ENCODE assay signal across 25 mouse cellular contexts in the genomic region with DNA sequence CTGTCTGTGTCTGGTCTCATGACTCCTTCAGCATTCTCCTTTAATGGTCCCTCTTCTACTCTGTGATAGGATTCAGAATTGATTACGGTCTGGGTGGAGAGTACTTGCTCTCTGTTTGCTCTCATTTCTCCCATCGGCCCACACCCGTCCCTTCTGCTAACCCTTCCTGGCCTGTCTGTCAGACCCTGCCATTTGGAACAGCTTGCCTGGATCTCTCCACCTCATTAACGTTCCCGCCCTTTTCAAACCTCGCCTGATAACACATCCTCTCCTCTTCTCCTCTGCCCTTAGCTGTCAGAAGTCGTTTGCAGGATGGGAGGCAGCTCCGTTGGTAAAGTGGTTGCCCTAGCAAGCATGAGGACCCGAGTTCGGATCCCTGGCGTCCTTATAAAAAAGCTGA.
DNase-seq lines count a peak whose midpoint lies in the region; ATAC-seq and TF ChIP-seq lines count a peak whose summit lies in the region.
"Had no signal": no experiment of that assay in that cellular context is flagged by ENCODE, and none has a peak within 500 bp of the region (broad histone marks: within the 10 kb centered on the region; RNA-seq: fewer than 3 reads in every experiment).

No protein-coding gene starts in this region.

- no peak overlapping the region for H3K9ac ChIP-seq in forebrain, embryonic 13.5 days
- no peak overlapping the region for H3K9ac ChIP-seq in forebrain, embryonic 16.5 days (replicated peaks; ENCODE audit: low read depth, low read length)
- H3K9ac ChIP-seq in lung, embryonic 16.5 days (ENCODE audit: low read length) = no peak overlapping the region
- no peak overlapping the region for H3K9ac ChIP-seq in hindbrain, embryonic 12.5 days
- H3K9ac ChIP-seq: embryonic facial prominence, embryonic 13.5 days; heart, embryonic 13.5 days; liver, embryonic 13.5 days; neural tube, embryonic 12.5 days had no signal

- peaks cover 30% of the 10 kb centered on the region for H3K4me1 ChIP-seq in forebrain, embryonic 13.5 days
- peaks cover 13% of the 10 kb centered on the region for H3K4me1 ChIP-seq in forebrain, embryonic 16.5 days (replicated peaks; ENCODE audit: control insufficient read depth, insufficient read depth, low read length)
- peaks cover 2% of the 10 kb centered on the region; the same call in 1 of the 2 replicates for H3K4me1 ChIP-seq in lung, embryonic 16.5 days (replicated peaks; ENCODE audit: control insufficient read depth, insufficient read depth, low read length)
- no peaks in the 10 kb centered on the region for H3K4me1 ChIP-seq in lung, adult 2 months (ENCODE audit: control insufficient read depth, insufficient read depth, low read length)
- peaks cover 34% of the 10 kb centered on the region for H3K4me1 ChIP-seq in hindbrain, embryonic 12.5 days
- peaks cover under 1% of the 10 kb centered on the region; the same call in 1 of the 2 replicates for H3K4me1 ChIP-seq in limb, embryonic 10.5 days
- H3K4me1 ChIP-seq: liver, embryonic 13.5 days had no signal

- 84% methylated on average over 11 of the region's 11 CpGs for WGBS in forebrain, embryonic 13.5 days
- WGBS in forebrain, embryonic 16.5 days = 81% methylated on average over 11 of the region's 11 CpGs
- WGBS in lung, embryonic 16.5 days = 32% methylated on average over 11 of the region's 11 CpGs
- 45% methylated on average over 11 of the region's 11 CpGs for WGBS in lung, adult 2 months
- WGBS in hindbrain, embryonic 12.5 days = 56% methylated on average over 11 of the region's 11 CpGs
- WGBS in limb, embryonic 10.5 days = 50% methylated on average over 11 of the region's 11 CpGs

- TF ChIP-seq POLR2A in lung, adult 2 months (IDR thresholded peaks at IDR 0.05; ENCODE audit: borderline replicate concordance, extremely low read depth, low read depth, low read length) = no peak

- H3K27ac ChIP-seq in forebrain, embryonic 13.5 days = peak overlapping the region; percentile 14; the same call in 1 of the 2 replicates
- H3K27ac ChIP-seq in forebrain, embryonic 16.5 days (ENCODE audit: low read length) = no peak overlapping the region
- no peak overlapping the region for H3K27ac ChIP-seq in lung, embryonic 16.5 days (ENCODE audit: low read length)
- H3K27ac ChIP-seq in hindbrain, embryonic 12.5 days = peak overlapping the region; percentile 76
- no peak overlapping the region for H3K27ac ChIP-seq in limb, embryonic 10.5 days
- H3K27ac ChIP-seq: embryonic facial prominence, embryonic 13.5 days; heart, adult 2 months; heart, embryonic 13.5 days; kidney, postnatal 0 days; liver, embryonic 13.5 days; neural tube, embryonic 12.5 days; stomach, postnatal 0 days had no signal

- no peak for TF ChIP-seq CTCF in lung, adult 2 months (IDR thresholded peaks at IDR 0.05; ENCODE audit: insufficient read depth, low read length)

- no peaks in the 10 kb centered on the region for H3K36me3 ChIP-seq in forebrain, embryonic 13.5 days (ENCODE audit: poor library complexity, severe bottlenecking)
- H3K36me3 ChIP-seq in forebrain, embryonic 16.5 days (ENCODE audit: control insufficient read depth, insufficient read depth) = no peaks in the 10 kb centered on the region
- no peaks in the 10 kb centered on the region for H3K36me3 ChIP-seq in lung, embryonic 16.5 days (ENCODE audit: control insufficient read depth, insufficient read depth, low read length)
- no peaks in the 10 kb centered on the region for H3K36me3 ChIP-seq in hindbrain, embryonic 12.5 days
- H3K36me3 ChIP-seq in limb, embryonic 10.5 days = no peaks in the 10 kb centered on the region
- H3K36me3 ChIP-seq: embryonic facial prominence, embryonic 13.5 days; heart, embryonic 13.5 days; liver, embryonic 13.5 days; neural tube, embryonic 12.5 days had no signal

- no peaks in the 10 kb centered on the region for H3K27me3 ChIP-seq in forebrain, embryonic 13.5 days
- H3K27me3 ChIP-seq in forebrain, embryonic 16.5 days (replicated peaks; ENCODE audit: control insufficient read depth, insufficient read depth, low read length) = no peaks in the 10 kb centered on the region
- H3K27me3 ChIP-seq in lung, embryonic 16.5 days (ENCODE audit: control insufficient read depth, insufficient read depth, low read depth, low read length) = no peaks in the 10 kb centered on the region
- H3K27me3 ChIP-seq in hindbrain, embryonic 12.5 days = no peaks in the 10 kb centered on the region
- no peaks in the 10 kb centered on the region for H3K27me3 ChIP-seq in limb, embryonic 10.5 days (ENCODE audit: low read depth, poor library complexity, severe bottlenecking)
- H3K27me3 ChIP-seq: embryonic facial prominence, embryonic 13.5 days; heart, embryonic 13.5 days; liver, embryonic 13.5 days; neural tube, embryonic 12.5 days had no signal

- no peak overlapping the region for H3K4me2 ChIP-seq in forebrain, embryonic 13.5 days
- no peak overlapping the region for H3K4me2 ChIP-seq in forebrain, embryonic 16.5 days (ENCODE audit: low read length)
- H3K4me2 ChIP-seq in lung, embryonic 16.5 days (ENCODE audit: low read depth, low read length) = no peak overlapping the region
- no peak overlapping the region for H3K4me2 ChIP-seq in hindbrain, embryonic 12.5 days (replicated peaks)
- H3K4me2 ChIP-seq: embryonic facial prominence, embryonic 13.5 days; heart, embryonic 13.5 days; liver, embryonic 13.5 days had no signal

- DNase-seq in lung, adult 2 months = no peak
- peak; percentile 30 for DNase-seq in limb, embryonic 10.5 days (ENCODE audit: low spot score)
- DNase-seq in adrenal gland, postnatal 4 days (ENCODE audit: low spot score in 2 of 2) = no peak
- DNase-seq in heart, postnatal 4 days = no peak
- DNase-seq: adrenal gland, postnatal 25 days; cerebellum, adult 11 months; cerebellum, adult 9-11 months; gastrocnemius, postnatal 14 days; heart, adult 2 months; heart, postnatal 14 days; kidney, adult 11 months; layer of hippocampus, adult 9-11 months; liver, embryonic 13.5 days had no signal

- H3K4me3 ChIP-seq in forebrain, embryonic 13.5 days = no peak overlapping the region
- no peak overlapping the region for H3K4me3 ChIP-seq in forebrain, embryonic 16.5 days (replicated peaks; ENCODE audit: low read length)
- no peak overlapping the region for H3K4me3 ChIP-seq in lung, embryonic 16.5 days (ENCODE audit: low read length)
- no peak overlapping the region for H3K4me3 ChIP-seq in lung, adult 2 months (replicated peaks; ENCODE audit: extremely low read depth, low read depth, low read length)
- H3K4me3 ChIP-seq in hindbrain, embryonic 12.5 days = no peak overlapping the region
- H3K4me3 ChIP-seq in limb, embryonic 10.5 days = no peak overlapping the region
- H3K4me3 ChIP-seq: embryonic facial prominence, embryonic 13.5 days; erythroblast, embryonic 14.5 days; heart, adult 2 months; heart, embryonic 13.5 days; liver, embryonic 13.5 days; neural tube, embryonic 12.5 days had no signal

- no peaks in the 10 kb centered on the region for H3K9me3 ChIP-seq in forebrain, embryonic 13.5 days (replicated peaks)
- H3K9me3 ChIP-seq in forebrain, embryonic 16.5 days (ENCODE audit: control insufficient read depth, low read length) = no peaks in the 10 kb centered on the region
- no peaks in the 10 kb centered on the region for H3K9me3 ChIP-seq in lung, embryonic 16.5 days (ENCODE audit: control insufficient read depth, low read length)
- H3K9me3 ChIP-seq in hindbrain, embryonic 12.5 days (replicated peaks) = no peaks in the 10 kb centered on the region
- no peaks in the 10 kb centered on the region for H3K9me3 ChIP-seq in limb, embryonic 10.5 days (replicated peaks)
- H3K9me3 ChIP-seq: embryonic facial prominence, embryonic 13.5 days; heart, embryonic 13.5 days; liver, embryonic 13.5 days; neural tube, embryonic 12.5 days had no signal

- no peak for ATAC-seq in forebrain, embryonic 13.5 days
- ATAC-seq in forebrain, embryonic 16.5 days = no peak
- 0 out of 2 replicates have a peak, but pooled peaks have one; percentile 17 for ATAC-seq in lung, embryonic 16.5 days (ENCODE audit: low read depth)
- peak; percentile 30; the same call in 1 of the 2 replicates for ATAC-seq in hindbrain, embryonic 12.5 days (ENCODE audit: low FRiP score)
- ATAC-seq: forebrain, embryonic 14.5 days; lung, postnatal 0 days had no signal

Comparison
In these comparisons a context has a peak if more than half of its experiments do, and no peak if none do; other contexts are left out.
1. H3K27ac ChIP-seq: peak in forebrain, embryonic 13.5 days (single experiment) and hindbrain, embryonic 12.5 days (single experiment); none in forebrain, embryonic 16.5 days (single experiment), lung, embryonic 16.5 days (single experiment) and limb, embryonic 10.5 days (single experiment).
2. ATAC-seq: peak in lung, embryonic 16.5 days (single experiment) and hindbrain, embryonic 12.5 days (single experiment); none in forebrain, embryonic 13.5 days (single experiment) and forebrain, embryonic 16.5 days (single experiment).